Mouse (Mus musculus) frontal cortex, postnatal 10 days (tissue): ENCODE measurements around the gene Tex10.

Source experiments
- DNase-seq, 2 experiments: peaks; one replicate each; pipeline ENCODE4 v3.0.0; 2022; ENCODE audit warnings: low spot score in 2 of 2, mixed read lengths in 1 of 2

The Tex10 gene

GRCm38 (mm10) chr4:48472792-48473650, at the start of gene Tex10:
Gene Tex10, minus strand, starts transcription at chr4:48473459.
- DNase-seq, result peak; percentile 75 to 87

- no peak for DNase-seq
These were observed 37.6 kb upstream of the Tex10 start for GRCm38 (mm10) chr4:48510861-48511260.

GRCm38 (mm10) chr4:48492510-48492909, 19.3 kb upstream of the Tex10 start:
- DNase-seq, result no peak

- DNase-seq, result no peak
These were observed 18.1 kb upstream of the Tex10 start for GRCm38 (mm10) chr4:48491290-48491743.

GRCm38 (mm10) chr4:48488916-48489315, 15.7 kb upstream of the Tex10 start:
- DNase-seq, result no peak

GRCm38 (mm10) chr4:48481287-48481686, 8.0 kb upstream of the Tex10 start:
- peak in 1 of 2 experiments; percentile 17 for DNase-seq

GRCm38 (mm10) chr4:48473651-48474011, 372 bp upstream of the Tex10 start:
- DNase-seq, result no peak

- DNase-seq, result peak in 1 of 2 experiments; percentile 7
These were observed 1.0 kb downstream of the Tex10 start for GRCm38 (mm10) chr4:48472052-48472791.

- DNase-seq, result no peak
These were observed 2.3 kb downstream of the Tex10 start for GRCm38 (mm10) chr4:48470977-48471376.

- DNase-seq, result no peak
These were observed 12.2 kb downstream of the Tex10 start for GRCm38 (mm10) chr4:48461060-48461459.

- no peak for DNase-seq
These were observed 14.8 kb downstream of the Tex10 start for GRCm38 (mm10) chr4:48458436-48458835.

- no peak for DNase-seq
These were observed 19.0 kb downstream of the Tex10 start for GRCm38 (mm10) chr4:48454106-48454773.

- DNase-seq, result no peak
These were observed 45.2 kb downstream of the Tex10 start for GRCm38 (mm10) chr4:48428054-48428453.

- no peak for DNase-seq
These were observed 45.8 kb downstream of the Tex10 start for GRCm38 (mm10) chr4:48427413-48427812.

GRCm38 (mm10) chr4:48423738-48424137, 49.5 kb downstream of the Tex10 start:
- no peak for DNase-seq

- no peak for DNase-seq
These were observed 50.6 kb downstream of the Tex10 start for GRCm38 (mm10) chr4:48422633-48423032.

GRCm38 (mm10) chr4:48418831-48419468, 54.3 kb downstream of the Tex10 start:
- no peak for DNase-seq

GRCm38 (mm10) chr4:48415838-48416335, 57.4 kb downstream of the Tex10 start:
- no peak for DNase-seq

- DNase-seq, result no peak
These were observed 59.8 kb downstream of the Tex10 start for GRCm38 (mm10) chr4:48413473-48413872.

- DNase-seq, result peak in 1 of 2 experiments; percentile 61
These were observed 65.8 kb downstream of the Tex10 start for GRCm38 (mm10) chr4:48407350-48408039.
